Mouse (Mus musculus): Measurements from ENCODE around the gene Lrmp. TPM values are rescaled to one million over a fixed set of nuclear protein-coding genes. Genes with fewer than 3 reads are reported as not detected.
A peak's percentile ranks its signal among the peaks of the same experiment; 100 is the strongest.

The Lrmp gene
- total RNA-seq, 2 experiments from 2014 or later: 1.3 to 4.2 TPM

GRCm38 (mm10) chr6:145202432-145203125 is 87.1 kb downstream of the Lrmp start:
- no peak for DNase-seq

- no peak for DNase-seq
Observed at GRCm38 (mm10) chr6:145204440-145204839, 89.0 kb downstream of the Lrmp start.

GRCm38 (mm10) chr6:145205142-145205541 is 89.7 kb downstream of the Lrmp start:
- no peak for DNase-seq

- no peak for DNase-seq
Observed at GRCm38 (mm10) chr6:145210056-145210680, 94.7 kb downstream of the Lrmp start.

GRCm38 (mm10) chr6:145210816-145211338 is 95.4 kb downstream of the Lrmp start, which contains the start of the genes Casc1 and Etfrf1:
Gene Casc1 (minus strand): TSS chr6:145211005.
Gene Etfrf1 (plus strand): TSS chr6:145211134.
- DNase-seq: peak; percentile 99 to 100

- DNase-seq: no peak
Observed at GRCm38 (mm10) chr6:145211376-145212305, 96.2 kb downstream of the Lrmp start.

GRCm38 (mm10) chr6:145213916-145214315 is 98.5 kb downstream of the Lrmp start:
- DNase-seq: no peak

- no peak for DNase-seq
Observed at GRCm38 (mm10) chr6:145215826-145216225, 100.4 kb downstream of the Lrmp start.

- DNase-seq: no peak
Observed at GRCm38 (mm10) chr6:145224246-145224645, 108.8 kb downstream of the Lrmp start.

Other genes with a start within 250 kb of the Lrmp start
- 1 to 10 TPM in 1 of 2 experiments, under 1 TPM in 1; 0.46 to 1.1 TPM for gene Bcat1, start 39.5 kb upstream of the Lrmp start, total RNA-seq (2021)
- gene Casc1, start 95.4 kb downstream of the Lrmp start, total RNA-seq (2021): 1 to 10 TPM; 1.2 TPM
- gene Etfrf1, start 95.5 kb downstream of the Lrmp start, total RNA-seq (2021): 100 to 1,000 TPM; 120 to 131 TPM
- 10 to 100 TPM; 35.0 to 37.7 TPM for gene Kras, start 134.6 kb downstream of the Lrmp start, total RNA-seq (2021)